Mouse (Mus musculus) thymus, adult 2 months (tissue): ENCODE results near the gene Pgap3.

Experiments used
- CTCF ChIP-seq: fragments of 200-500 bp; IDR thresholded peaks from 2 replicates; pipeline ENCODE4 v1.5.1; 2012; ENCODE audit warnings: mild to moderate bottlenecking, control low read depth, low read length, moderate library complexity, borderline replicate concordance; ENCODE audit not compliant: control insufficient read depth, poor library complexity, insufficient read depth; ENCODE audit errors: extremely low read depth
- POLR2A ChIP-seq: fragments of 200-500 bp; IDR thresholded peaks from 2 replicates; pipeline ENCODE4 v1.6.1; 2012; ENCODE audit warnings: mild to moderate bottlenecking, low read length, control low read depth, moderate library complexity; ENCODE audit not compliant: control insufficient read depth, poor library complexity, insufficient read depth; ENCODE audit errors: extremely low read depth

GRCm38 (mm10) chr11:98363817-98364216, 36.5 kb downstream of the Pgap3 start:
- TF ChIP-seq POLR2A (no peak), CTCF (no peak)
